Mouse (Mus musculus): Measurements from ENCODE around the gene Prkaca. TPM values are rescaled to one million over a fixed set of nuclear protein-coding genes. Genes with fewer than 3 reads are reported as not detected.
A peak's percentile ranks its signal among the peaks of the same experiment; 100 is the strongest.

Prkaca gene
- polyA plus RNA-seq, 1 experiment: 101 TPM

DNA sequence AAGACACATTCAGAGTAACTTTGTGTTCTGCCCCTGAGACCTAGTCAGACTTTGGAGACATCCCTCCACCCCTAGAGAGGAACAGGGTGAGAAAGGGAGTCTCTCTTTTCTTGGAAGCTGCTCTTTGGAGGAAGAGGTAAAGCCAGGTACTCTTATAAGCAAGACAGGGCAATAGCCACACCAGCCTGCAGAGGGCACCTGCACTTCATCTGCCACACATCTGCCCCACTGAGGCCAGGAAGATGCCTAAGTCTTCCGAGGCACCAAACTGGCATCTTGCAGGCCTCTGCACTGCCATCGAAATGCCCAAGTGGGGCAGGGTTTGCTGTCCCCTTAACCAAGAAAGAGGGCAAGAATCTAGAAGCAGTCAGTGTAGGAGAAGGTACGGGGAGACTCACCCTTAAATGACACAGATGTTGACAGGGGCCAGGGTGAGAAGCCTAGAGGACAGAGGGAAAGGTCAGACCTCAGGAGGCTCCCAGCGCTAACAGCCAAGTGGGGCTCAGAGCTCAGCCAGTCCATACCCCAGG lies 3.4 kb downstream of the Prkaca start:
- peak overlapping the region; percentile 41 for H3K27ac ChIP-seq (ENCODE audit: control insufficient read depth, insufficient read depth, low read depth, low read length)

DNA sequence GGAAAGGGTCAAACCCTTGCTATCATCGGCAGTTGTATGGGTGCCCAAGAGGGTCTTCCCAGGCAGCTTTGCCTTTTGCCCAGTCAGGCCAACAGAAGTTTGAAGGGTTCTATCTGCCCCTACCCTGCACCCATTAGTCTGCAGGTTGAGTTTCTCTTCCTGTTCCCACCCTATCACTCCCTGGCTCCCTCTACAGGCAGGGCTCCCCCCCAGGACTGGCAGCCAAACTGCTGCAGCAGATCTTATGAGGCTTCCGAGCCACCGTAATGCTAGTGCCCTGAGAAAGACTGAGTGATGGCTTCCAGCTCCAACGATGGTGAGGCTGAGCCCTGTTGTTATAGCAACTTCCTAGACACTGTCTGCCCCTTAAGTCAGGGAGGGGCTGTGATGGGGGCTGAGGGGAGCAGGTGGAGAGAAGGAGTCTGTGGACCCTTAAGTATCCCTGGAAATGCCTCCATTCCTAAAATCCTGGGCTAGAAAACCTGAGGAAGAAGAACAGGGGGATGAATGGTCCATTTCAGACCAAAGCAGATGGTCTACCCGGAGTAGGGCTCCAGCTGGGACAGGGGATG lies 4.1 kb downstream of the Prkaca start:
- no peaks in the 10 kb centered on the region for H3K27me3 ChIP-seq (ENCODE audit: control insufficient read depth, insufficient read depth, low read length)
- H3K4me3 ChIP-seq (ENCODE audit: control insufficient read depth, low read depth, low read length): peak overlapping the region; percentile 86
- no peaks in the 10 kb centered on the region for H3K36me3 ChIP-seq (ENCODE audit: control insufficient read depth, insufficient read depth, low read length)
- H3K27ac ChIP-seq (ENCODE audit: control insufficient read depth, insufficient read depth, low read depth, low read length): peak overlapping the region; percentile 81
- H3K4me1 ChIP-seq (ENCODE audit: control insufficient read depth, insufficient read depth, low read length): peaks cover 20% of the 10 kb centered on the region
- peak; percentile 14; the same call in 1 of the 2 replicates for TF ChIP-seq CTCF (IDR thresholded peaks at IDR 0.05; ENCODE audit: control insufficient read depth, insufficient read depth, insufficient replicate concordance, low read depth, low read length)
- peak; percentile 26; the same call in 1 of the 2 replicates for TF ChIP-seq POLR2A (IDR thresholded peaks at IDR 0.05; ENCODE audit: control insufficient read depth, low read depth, low read length)

More for the DNA sequence above, 3.4 kb downstream of the Prkaca start:
- Histone ChIP-seq H3K4me1 (ENCODE audit: control insufficient read depth, insufficient read depth, low read length) (peaks cover 26% of the 10 kb centered on the region), H3K36me3 (ENCODE audit: control insufficient read depth, insufficient read depth, low read length) (no peaks in the 10 kb centered on the region), H3K4me3 (ENCODE audit: control insufficient read depth, low read depth, low read length) (peak overlapping the region; percentile 86), H3K27me3 (ENCODE audit: control insufficient read depth, insufficient read depth, low read length) (no peaks in the 10 kb centered on the region)
- TF ChIP-seq CTCF (IDR thresholded peaks at IDR 0.05; ENCODE audit: control insufficient read depth, insufficient read depth, insufficient replicate concordance, low read depth, low read length) (peak; percentile 27; the same call in 1 of the 2 replicates), POLR2A (IDR thresholded peaks at IDR 0.05; ENCODE audit: control insufficient read depth, low read depth, low read length) (no peak)

- TF ChIP-seq CTCF (IDR thresholded peaks at IDR 0.05; ENCODE audit: control insufficient read depth, insufficient read depth, insufficient replicate concordance, low read depth, low read length): no peak
- no peak for TF ChIP-seq POLR2A (IDR thresholded peaks at IDR 0.05; ENCODE audit: control insufficient read depth, low read depth, low read length)
- H3K27ac ChIP-seq (ENCODE audit: control insufficient read depth, insufficient read depth, low read depth, low read length): peak overlapping the region; percentile 81
- peaks cover 20% of the 10 kb centered on the region for H3K4me1 ChIP-seq (ENCODE audit: control insufficient read depth, insufficient read depth, low read length)
- H3K4me3 ChIP-seq (ENCODE audit: control insufficient read depth, low read depth, low read length): peak overlapping the region; percentile 86
- peaks cover 1% of the 10 kb centered on the region; the same call in 1 of the 2 replicates for H3K36me3 ChIP-seq (ENCODE audit: control insufficient read depth, insufficient read depth, low read length)
- no peaks in the 10 kb centered on the region for H3K27me3 ChIP-seq (ENCODE audit: control insufficient read depth, insufficient read depth, low read length)
Observed at GRCm38 (mm10) chr8:83977646-83978045, 4.9 kb downstream of the Prkaca start.

DNA sequence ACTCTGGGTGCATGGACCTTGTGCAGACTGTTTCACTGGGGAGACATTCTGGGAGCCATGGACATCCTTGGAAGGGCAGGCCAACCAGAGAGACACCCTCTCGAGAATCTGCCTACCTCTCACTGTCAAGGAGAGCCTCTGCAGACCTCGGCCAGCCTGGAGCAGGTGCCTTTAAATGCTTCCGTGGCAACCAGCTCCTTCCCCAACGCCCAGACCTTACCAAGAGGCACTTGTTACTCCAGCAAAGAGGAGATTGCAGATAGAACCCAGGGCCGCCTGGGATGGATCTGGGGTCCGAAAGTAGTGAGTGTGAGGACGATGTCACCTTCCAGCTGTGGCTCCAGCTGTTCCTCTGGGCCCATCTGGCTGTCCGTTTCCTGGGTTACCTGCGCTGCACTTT lies 5.4 kb downstream of the Prkaca start:
- Histone ChIP-seq H3K36me3 (ENCODE audit: control insufficient read depth, insufficient read depth, low read length) (peaks cover 1% of the 10 kb centered on the region; the same call in 1 of the 2 replicates), H3K4me3 (ENCODE audit: control insufficient read depth, low read depth, low read length) (no peak overlapping the region), H3K27ac (ENCODE audit: control insufficient read depth, insufficient read depth, low read depth, low read length) (peak overlapping the region; percentile 14; the same call in 1 of the 2 replicates), H3K27me3 (ENCODE audit: control insufficient read depth, insufficient read depth, low read length) (no peaks in the 10 kb centered on the region), H3K4me1 (ENCODE audit: control insufficient read depth, insufficient read depth, low read length) (peaks cover 20% of the 10 kb centered on the region)
- TF ChIP-seq POLR2A (IDR thresholded peaks at IDR 0.05; ENCODE audit: control insufficient read depth, low read depth, low read length) (no peak), CTCF (IDR thresholded peaks at IDR 0.05; ENCODE audit: control insufficient read depth, insufficient read depth, insufficient replicate concordance, low read depth, low read length) (no peak)

- TF ChIP-seq CTCF (IDR thresholded peaks at IDR 0.05; ENCODE audit: control insufficient read depth, insufficient read depth, insufficient replicate concordance, low read depth, low read length) (no peak), POLR2A (IDR thresholded peaks at IDR 0.05; ENCODE audit: control insufficient read depth, low read depth, low read length) (no peak)
- Histone ChIP-seq H3K4me3 (ENCODE audit: control insufficient read depth, low read depth, low read length) (no peak overlapping the region), H3K27me3 (ENCODE audit: control insufficient read depth, insufficient read depth, low read length) (no peaks in the 10 kb centered on the region), H3K27ac (ENCODE audit: control insufficient read depth, insufficient read depth, low read depth, low read length) (no peak overlapping the region), H3K36me3 (ENCODE audit: control insufficient read depth, insufficient read depth, low read length) (peaks cover 1% of the 10 kb centered on the region; the same call in 1 of the 2 replicates), H3K4me1 (ENCODE audit: control insufficient read depth, insufficient read depth, low read length) (peaks cover 13% of the 10 kb centered on the region)
Observed at GRCm38 (mm10) chr8:83980250-83980649, 7.5 kb downstream of the Prkaca start.

GRCm38 (mm10) chr8:83980845-83981244 lies 8.1 kb downstream of the Prkaca start:
- H3K36me3 ChIP-seq (ENCODE audit: control insufficient read depth, insufficient read depth, low read length): peaks cover 3% of the 10 kb centered on the region; the same call in 1 of the 2 replicates
- H3K4me1 ChIP-seq (ENCODE audit: control insufficient read depth, insufficient read depth, low read length): peaks cover 13% of the 10 kb centered on the region
- TF ChIP-seq POLR2A (IDR thresholded peaks at IDR 0.05; ENCODE audit: control insufficient read depth, low read depth, low read length): no peak
- TF ChIP-seq CTCF (IDR thresholded peaks at IDR 0.05; ENCODE audit: control insufficient read depth, insufficient read depth, insufficient replicate concordance, low read depth, low read length): no peak
- no peak overlapping the region for H3K27ac ChIP-seq (ENCODE audit: control insufficient read depth, insufficient read depth, low read depth, low read length)
- H3K4me3 ChIP-seq (ENCODE audit: control insufficient read depth, low read depth, low read length): no peak overlapping the region
- H3K27me3 ChIP-seq (ENCODE audit: control insufficient read depth, insufficient read depth, low read length): no peaks in the 10 kb centered on the region

DNA sequence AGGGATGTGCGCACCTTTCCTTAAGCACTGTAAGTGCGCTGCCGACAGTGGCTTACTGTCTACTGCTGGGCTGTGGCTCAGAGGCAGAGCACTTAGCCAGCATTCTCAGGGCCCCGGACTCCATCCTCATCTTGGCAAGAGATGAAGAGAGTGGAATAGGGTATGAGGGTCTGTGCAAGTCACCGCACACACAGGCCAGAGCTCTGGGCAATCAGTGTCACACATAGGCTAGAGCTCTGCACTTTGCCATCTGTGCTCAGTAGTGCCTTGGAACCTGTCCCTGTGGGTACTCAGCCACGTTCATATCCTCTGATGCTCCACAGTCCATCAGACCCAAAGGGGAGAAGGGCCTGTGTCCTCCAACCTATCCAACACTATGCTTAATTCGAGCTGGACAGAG lies 8.7 kb downstream of the Prkaca start:
- Histone ChIP-seq H3K4me1 (ENCODE audit: control insufficient read depth, insufficient read depth, low read length) (peaks cover 13% of the 10 kb centered on the region), H3K27me3 (ENCODE audit: control insufficient read depth, insufficient read depth, low read length) (no peaks in the 10 kb centered on the region), H3K36me3 (ENCODE audit: control insufficient read depth, insufficient read depth, low read length) (peaks cover 3% of the 10 kb centered on the region; the same call in 1 of the 2 replicates), H3K27ac (ENCODE audit: control insufficient read depth, insufficient read depth, low read depth, low read length) (no peak overlapping the region), H3K4me3 (ENCODE audit: control insufficient read depth, low read depth, low read length) (no peak overlapping the region)
- TF ChIP-seq POLR2A (IDR thresholded peaks at IDR 0.05; ENCODE audit: control insufficient read depth, low read depth, low read length): no peak
- TF ChIP-seq CTCF (IDR thresholded peaks at IDR 0.05; ENCODE audit: control insufficient read depth, insufficient read depth, insufficient replicate concordance, low read depth, low read length): no peak

Measured in testis, adult 2 months (tissue).